Comparison of ENCODE assay signal across 8 mouse cellular contexts in genomic region chr5:66545573-66546141, GRCm38 (mm10).
DNase-seq lines count a peak whose midpoint lies in the region; ATAC-seq lines count a peak whose summit lies in the region.
"Had no signal": no experiment of that assay in that cellular context is flagged by ENCODE, and none has a peak within 500 bp of the region (broad histone marks: within the 10 kb centered on the region; RNA-seq: fewer than 3 reads in every experiment).

No protein-coding gene starts in this region.

- H3K9me3 ChIP-seq in embryonic facial prominence, embryonic 10.5 days, result peaks cover 11% of the 10 kb centered on the region
- H3K9me3 ChIP-seq in hindbrain, embryonic 11.5 days (ENCODE audit: control insufficient read depth, low read length), result no peaks in the 10 kb centered on the region
- H3K9me3 ChIP-seq in neural tube, embryonic 13.5 days, result peaks cover 7% of the 10 kb centered on the region
- no peaks in the 10 kb centered on the region for H3K9me3 ChIP-seq in liver, embryonic 11.5 days (ENCODE audit: control insufficient read depth, low read length)

- peak overlapping the region; percentile 80 for H3K27ac ChIP-seq in embryonic facial prominence, embryonic 10.5 days (replicated peaks)
- peak overlapping the region; percentile 81 for H3K27ac ChIP-seq in hindbrain, embryonic 11.5 days (ENCODE audit: low read depth, low read length)
- peak overlapping the region; percentile 49 for H3K27ac ChIP-seq in neural tube, embryonic 13.5 days (replicated peaks)
- no peak overlapping the region for H3K27ac ChIP-seq in liver, embryonic 11.5 days (ENCODE audit: low read depth, low read length)

- no peaks in the 10 kb centered on the region for H3K27me3 ChIP-seq in embryonic facial prominence, embryonic 10.5 days (replicated peaks; ENCODE audit: low read depth, poor library complexity, severe bottlenecking)
- no peaks in the 10 kb centered on the region for H3K27me3 ChIP-seq in hindbrain, embryonic 11.5 days (ENCODE audit: control insufficient read depth, insufficient read depth, low read length)
- no peaks in the 10 kb centered on the region for H3K27me3 ChIP-seq in neural tube, embryonic 13.5 days
- H3K27me3 ChIP-seq in liver, embryonic 11.5 days (replicated peaks; ENCODE audit: control insufficient read depth, insufficient read depth, low read length), result no peaks in the 10 kb centered on the region

- H3K4me1 ChIP-seq in embryonic facial prominence, embryonic 10.5 days, result peaks cover 17% of the 10 kb centered on the region
- 0 out of 2 replicates have a peak, but pooled peaks cover 2% of the 10 kb centered on the region for H3K4me1 ChIP-seq in hindbrain, embryonic 11.5 days (replicated peaks; ENCODE audit: control insufficient read depth, insufficient read depth, low read length)
- H3K4me1 ChIP-seq in neural tube, embryonic 13.5 days (replicated peaks), result peaks cover 27% of the 10 kb centered on the region
- no peaks in the 10 kb centered on the region for H3K4me1 ChIP-seq in liver, embryonic 11.5 days (replicated peaks; ENCODE audit: control insufficient read depth, insufficient read depth, low read length)

- ATAC-seq in hindbrain, embryonic 11.5 days (ENCODE audit: low FRiP score), result peak; percentile 93
- peak; percentile 75 for ATAC-seq in neural tube, embryonic 13.5 days (ENCODE audit: low read depth)
- ATAC-seq in liver, embryonic 11.5 days (replicated peaks; ENCODE audit: low FRiP score), result no peak

- 0 out of 2 replicates have a peak overlapping the region, but pooled peaks have one; percentile 14 for H3K4me3 ChIP-seq in embryonic facial prominence, embryonic 10.5 days
- no peak overlapping the region for H3K4me3 ChIP-seq in hindbrain, embryonic 11.5 days (ENCODE audit: low read depth, low read length)
- H3K4me3 ChIP-seq in neural tube, embryonic 13.5 days, result no peak overlapping the region
- H3K4me3 ChIP-seq in liver, embryonic 11.5 days (ENCODE audit: low read depth, low read length), result no peak overlapping the region

- WGBS in embryonic facial prominence, embryonic 10.5 days, result 40% methylated on average over 10 of the region's 10 CpGs
- 22% methylated on average over 10 of the region's 10 CpGs for WGBS in hindbrain, embryonic 11.5 days
- WGBS in neural tube, embryonic 13.5 days, result 23% methylated on average over 10 of the region's 10 CpGs
- 86% methylated on average over 10 of the region's 10 CpGs for WGBS in liver, embryonic 11.5 days

- DNase-seq in left cerebral cortex, adult 9 months (ENCODE audit: low spot score in 2 of 2), result peak; percentile 26 to 45
- no peak for DNase-seq in left cerebral cortex, postnatal 14 days (ENCODE audit: low spot score in 2 of 2)
- peak; percentile 31 for DNase-seq in embryonic facial prominence, embryonic 10.5 days (ENCODE audit: low spot score)
- DNase-seq in hindbrain, embryonic 11.5 days (ENCODE audit: low spot score), result peak; percentile 67
- no peak for DNase-seq in liver, embryonic 11.5 days (ENCODE audit: low spot score)
- DNase-seq in lung, postnatal 4 days, result no peak
- DNase-seq: thymus, adult 2 months had no signal

- H3K9ac ChIP-seq in hindbrain, embryonic 11.5 days (ENCODE audit: low read depth, low read length), result no peak overlapping the region
- H3K9ac ChIP-seq in neural tube, embryonic 13.5 days, result peak overlapping the region; percentile 27; the same call in 1 of the 2 replicates
- H3K9ac ChIP-seq in liver, embryonic 11.5 days (ENCODE audit: low read depth, low read length), result no peak overlapping the region

- H3K4me2 ChIP-seq in hindbrain, embryonic 11.5 days (replicated peaks; ENCODE audit: low read depth, low read length), result no peak overlapping the region
- H3K4me2 ChIP-seq in neural tube, embryonic 13.5 days, result no peak overlapping the region
- H3K4me2 ChIP-seq in liver, embryonic 11.5 days, result no peak overlapping the region

- intact Hi-C loops in left cerebral cortex, postnatal 14 days (cut with DNase I), result no loop called here

- peaks cover 17% of the 10 kb centered on the region for H3K36me3 ChIP-seq in embryonic facial prominence, embryonic 10.5 days (replicated peaks)
- H3K36me3 ChIP-seq in hindbrain, embryonic 11.5 days (ENCODE audit: control insufficient read depth, insufficient read depth, low read length), result no peaks in the 10 kb centered on the region
- no peaks in the 10 kb centered on the region for H3K36me3 ChIP-seq in neural tube, embryonic 13.5 days
- no peaks in the 10 kb centered on the region for H3K36me3 ChIP-seq in liver, embryonic 11.5 days (ENCODE audit: control insufficient read depth, insufficient read depth, low read length)

Comparison
In these comparisons a context has a peak if more than half of its experiments do, and no peak if none do; other contexts are left out.
1. DNase-seq: peak in left cerebral cortex, adult 9 months (2 of 2), embryonic facial prominence, embryonic 10.5 days (single experiment) and hindbrain, embryonic 11.5 days (single experiment); none in left cerebral cortex, postnatal 14 days (0 of 2), liver, embryonic 11.5 days (single experiment) and lung, postnatal 4 days (0 of 2).